Mouse (Mus musculus) right cerebral cortex, adult 18-20 months (tissue): Measurements from ENCODE around the gene Tbc1d20.
A peak's percentile ranks its signal among the peaks of the same experiment; 100 is the strongest.
"Not testable (repeated sequence)": the region's sequence is repeated elsewhere in the genome, so short reads cannot be mapped to it uniquely, and the experiment has no call there.

Experiments
- DNase-seq: peaks from one replicate; pipeline ENCODE4 v3.0.0; 2022; ENCODE audit warnings: mixed read lengths

The Tbc1d20 gene

GRCm38 (mm10) chr2:152327980-152328379 is 34.4 kb downstream of the Tbc1d20 start:
- DNase-seq, result no peak

GRCm38 (mm10) chr2:152330858-152331423 is 37.3 kb downstream of the Tbc1d20 start:
- no peak for DNase-seq

GRCm38 (mm10) chr2:152332101-152332825 is 38.6 kb downstream of the Tbc1d20 start, which contains the start of gene Rbck1:
TSS of gene Rbck1 (minus strand) at chr2:152332653.
- DNase-seq, result peak; percentile 90

GRCm38 (mm10) chr2:152333345-152334006 is 39.8 kb downstream of the Tbc1d20 start:
- DNase-seq, result no peak

- DNase-seq, result peak; percentile 25
Observed at GRCm38 (mm10) chr2:152335289-152335820, 41.7 kb downstream of the Tbc1d20 start.

GRCm38 (mm10) chr2:152336856-152337255 is 43.2 kb downstream of the Tbc1d20 start:
- no peak for DNase-seq

GRCm38 (mm10) chr2:152337591-152338212 is 44.1 kb downstream of the Tbc1d20 start:
- no peak for DNase-seq

GRCm38 (mm10) chr2:152338319-152338718 is 44.7 kb downstream of the Tbc1d20 start:
- DNase-seq, result no peak

- no peak for DNase-seq
Observed at GRCm38 (mm10) chr2:152339631-152340179, 46.1 kb downstream of the Tbc1d20 start.

GRCm38 (mm10) chr2:152343329-152344213 is 49.9 kb downstream of the Tbc1d20 start, which contains the start of gene Trib3:
TSS of gene Trib3 (minus strand) at chr2:152344032.
- peak; percentile 74 for DNase-seq

- no peak for DNase-seq
Observed at GRCm38 (mm10) chr2:152344361-152344760, 50.7 kb downstream of the Tbc1d20 start.

- no peak for DNase-seq
Observed at GRCm38 (mm10) chr2:152344909-152345308, 51.3 kb downstream of the Tbc1d20 start.

- DNase-seq, result no peak
Observed at GRCm38 (mm10) chr2:152345393-152345792, 51.8 kb downstream of the Tbc1d20 start.

- DNase-seq, result no peak
Observed at GRCm38 (mm10) chr2:152346776-152347465, 53.3 kb downstream of the Tbc1d20 start.

GRCm38 (mm10) chr2:152347722-152348121 is 54.1 kb downstream of the Tbc1d20 start:
- no peak for DNase-seq

GRCm38 (mm10) chr2:152349205-152349604 is 55.6 kb downstream of the Tbc1d20 start:
- DNase-seq, result no peak

GRCm38 (mm10) chr2:152349842-152350540 is 56.4 kb downstream of the Tbc1d20 start:
- peak; percentile 41 for DNase-seq

GRCm38 (mm10) chr2:152357254-152357653 is 63.6 kb downstream of the Tbc1d20 start:
- no peak for DNase-seq

- not testable (repeated sequence) for DNase-seq
Observed at GRCm38 (mm10) chr2:152358977-152359376, 65.3 kb downstream of the Tbc1d20 start.

- DNase-seq, result no peak
Observed at GRCm38 (mm10) chr2:152359616-152360015, 66.0 kb downstream of the Tbc1d20 start.
